Mouse (Mus musculus) left cerebral cortex, postnatal 36 days (tissue): ENCODE measurements at regions not wholly inside any gene's neighbourhood (a gene's known extent, or its start where the extent isn't known, plus 50 kb on each side); places are given as distances from the start of the nearest gene placed in this dataset.
A peak's percentile ranks its signal among the peaks of the same experiment; 100 is the strongest.

ENCODE experiments used
- DNase-seq, 2 experiments: peaks; one replicate each; pipeline ENCODE4 v3.0.0; 2021 to 2022; ENCODE audit warnings: low spot score in 2 of 2, mixed read lengths in 1 of 2
- intact Hi-C: fragments of 180-260 bp; cut with DNase I; formaldehyde crosslinking; loops from one replicate; pipeline ENCODE4 v1.15.1; 2025

DNA sequence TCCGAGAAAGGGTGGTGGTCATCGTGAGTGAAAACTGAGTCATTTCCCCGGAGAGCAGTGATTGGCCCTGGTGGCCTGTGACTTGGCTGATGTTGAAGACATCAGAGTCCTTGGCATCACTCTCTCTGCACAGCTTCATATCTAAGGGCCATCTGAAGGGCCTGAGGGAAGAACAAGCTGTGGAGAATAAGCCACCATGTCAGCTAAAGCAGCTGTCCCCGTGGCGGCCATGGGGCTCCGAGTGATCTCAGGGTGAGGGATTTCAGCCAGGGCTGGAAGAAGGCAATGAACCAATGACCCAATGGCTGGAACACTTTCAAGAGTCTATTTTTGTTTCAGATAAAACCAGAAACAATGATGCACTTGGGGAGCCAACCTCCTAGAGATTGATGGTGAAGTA lies 62.2 kb downstream of the Ttc32 start:
- DNase-seq: no peak
- intact Hi-C loops: no loop called here

DNA sequence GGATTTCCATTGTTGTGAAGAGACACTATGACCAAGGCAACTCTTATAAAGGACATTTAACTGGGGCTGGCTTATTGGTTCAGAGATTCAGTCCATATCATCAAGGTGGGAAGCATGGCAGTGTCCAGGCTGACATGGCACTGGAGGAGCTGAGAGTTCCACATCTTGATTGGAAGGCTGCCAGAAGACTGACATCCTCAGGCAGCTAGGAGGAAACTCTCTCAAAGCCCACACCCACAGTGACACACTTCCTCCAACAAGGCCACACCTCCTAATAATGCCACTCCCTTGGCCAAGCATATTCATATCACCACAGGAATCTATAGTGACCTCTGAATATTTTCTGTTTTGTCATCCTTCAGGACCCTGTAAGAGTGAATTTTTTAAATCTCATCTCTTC lies 65.3 kb downstream of the Ttc32 start:
- intact Hi-C loops: no loop called here
- DNase-seq: no peak

DNA sequence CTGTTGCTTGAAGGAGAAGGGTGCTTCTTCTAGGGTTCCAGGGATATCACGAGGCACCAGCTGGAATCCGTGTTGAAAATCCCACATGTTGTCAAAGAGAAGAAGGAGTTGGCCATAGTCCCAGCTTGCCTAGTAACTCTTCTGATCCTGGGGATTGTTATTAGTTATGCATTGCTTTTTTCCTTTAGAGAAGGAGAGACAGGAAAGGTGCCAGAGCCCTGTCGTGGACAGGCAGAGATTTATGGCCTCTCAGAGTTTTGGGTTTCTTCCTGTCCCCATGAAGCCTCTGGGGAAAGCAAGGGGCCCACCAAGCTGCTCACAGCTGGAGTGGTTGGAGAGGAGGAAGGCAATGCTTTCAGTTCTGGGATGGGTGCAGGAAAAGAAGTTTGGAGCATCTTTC lies 76.6 kb downstream of the Ttc32 start:
- intact Hi-C loops: no loop called here
- DNase-seq: no peak

DNA sequence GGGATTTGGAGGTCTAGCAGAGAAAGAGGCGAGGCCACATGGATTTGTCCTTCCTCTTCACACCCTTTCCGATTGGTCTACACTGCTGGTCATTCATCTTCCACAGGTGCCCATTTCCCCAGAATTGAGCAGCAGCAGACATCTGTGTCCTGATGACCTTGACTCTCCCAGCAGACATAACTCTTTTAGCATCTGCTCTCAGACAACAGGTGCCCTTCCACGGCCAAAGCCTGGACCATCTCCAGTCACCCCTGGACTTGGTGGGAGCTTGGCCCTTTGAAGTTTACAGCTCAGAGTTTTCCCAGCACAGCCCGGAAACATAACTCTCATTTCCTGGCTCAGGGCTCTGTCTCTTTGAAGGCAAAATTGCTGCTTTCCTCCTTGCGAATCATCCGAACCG lies 80.0 kb downstream of the Ttc32 start:
- intact Hi-C loops: no loop called here
- no peak for DNase-seq

- no peak for DNase-seq
- intact Hi-C loops: no loop called here
These were observed 82.4 kb downstream of the Ttc32 start for GRCm38 (mm10) chr12:9112161-9112674.

GRCm38 (mm10) chr12:9113652-9114051 lies 83.9 kb downstream of the Ttc32 start:
- DNase-seq: peak; percentile 23 to 30
- intact Hi-C loops: no loop called here

DNA sequence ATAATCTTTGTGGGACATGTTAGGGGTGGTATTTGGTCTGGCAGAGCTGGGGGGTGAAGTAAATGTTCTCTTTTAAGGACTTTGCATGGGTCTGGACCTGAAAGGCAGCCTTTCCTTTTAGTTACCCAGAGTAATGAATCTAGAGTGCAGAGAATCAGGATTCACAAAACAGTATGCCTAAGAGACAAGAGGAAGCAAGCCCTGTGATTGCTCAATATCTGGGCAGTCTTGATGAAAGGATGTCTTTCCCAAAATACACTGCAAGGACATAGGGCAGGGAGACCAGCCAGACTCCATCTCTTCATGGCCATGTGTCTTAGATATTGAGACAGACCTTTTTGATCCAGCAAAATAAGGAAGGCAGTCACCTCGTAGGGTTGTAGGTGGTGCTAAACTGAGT lies 84.3 kb downstream of the Ttc32 start:
- intact Hi-C loops: no loop called here
- DNase-seq: no peak

- intact Hi-C loops: no loop called here
- DNase-seq: no peak
These were observed 88.8 kb downstream of the Ttc32 start for GRCm38 (mm10) chr12:9118576-9118975.

DNA sequence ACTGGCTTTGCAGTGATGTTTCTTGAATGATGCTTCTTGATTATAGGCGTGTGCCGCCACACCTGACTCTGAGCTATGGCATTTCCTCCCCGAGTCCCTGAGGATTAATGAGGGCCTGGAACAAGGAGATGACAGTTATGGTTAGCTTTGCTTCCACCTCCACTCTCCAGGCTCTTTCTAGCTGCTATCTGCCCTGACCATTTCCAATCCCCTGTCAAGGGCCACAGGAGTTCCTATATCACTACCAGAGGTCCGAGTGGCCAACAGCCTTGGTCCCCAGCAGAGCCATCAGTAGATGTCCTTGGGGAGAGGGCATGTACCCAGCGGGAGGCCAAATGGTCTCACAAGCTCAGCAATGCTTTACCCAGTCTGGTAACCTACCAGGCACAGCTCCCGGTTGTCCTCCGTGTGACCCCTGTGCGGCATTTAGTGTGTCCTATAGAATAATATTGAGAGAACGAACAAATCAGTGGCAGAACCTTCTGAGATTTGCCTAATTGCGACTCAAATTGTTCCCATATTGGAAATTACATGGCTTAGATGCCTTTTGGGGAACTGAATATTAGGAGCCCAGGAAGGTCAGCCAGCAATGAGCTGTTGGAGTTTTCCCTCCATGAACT lies 98.2 kb downstream of the Ttc32 start:
- intact Hi-C loops: no loop called here
- no peak for DNase-seq

DNA sequence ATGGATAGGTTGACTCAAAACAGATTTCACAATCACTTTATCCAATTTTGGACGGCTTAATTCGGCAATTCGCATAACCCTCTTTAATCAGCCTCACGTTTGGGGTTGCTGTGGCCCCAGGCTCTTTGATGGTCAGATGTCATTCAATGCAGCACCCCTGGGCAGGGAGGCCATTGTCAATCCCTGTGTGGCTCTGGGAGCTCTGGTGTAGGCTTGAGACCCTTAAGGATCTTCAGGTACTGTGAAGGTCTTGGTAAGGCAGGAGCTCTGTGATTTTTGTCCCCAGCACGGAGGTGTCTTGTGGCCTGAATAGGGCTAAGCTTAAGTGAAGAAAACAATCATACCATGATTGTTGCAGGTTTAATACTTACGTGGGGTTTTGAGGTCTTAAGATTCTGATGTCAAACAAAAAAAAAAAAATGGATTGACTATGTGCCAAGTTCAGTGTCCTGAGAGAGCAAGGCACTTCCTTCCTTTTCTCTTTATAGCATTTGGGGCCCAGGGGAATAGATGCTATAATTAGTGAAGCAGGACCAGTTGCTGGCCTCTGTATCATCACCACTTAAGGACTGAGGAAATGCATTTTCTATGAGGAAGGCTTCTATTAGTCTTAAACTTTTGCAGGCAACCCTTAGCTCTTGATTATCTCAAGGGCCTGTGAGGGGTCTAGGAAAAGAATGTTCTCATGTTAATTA lies 98.9 kb downstream of the Ttc32 start:
- DNase-seq: no peak
- intact Hi-C loops: no loop called here

GRCm38 (mm10) chr12:9132621-9133020 lies 102.8 kb downstream of the Ttc32 start:
- no peak for DNase-seq
- intact Hi-C loops: no loop called here

- intact Hi-C loops: no loop called here
- DNase-seq: no peak
These were observed 104.4 kb downstream of the Ttc32 start for GRCm38 (mm10) chr12:9133890-9134870.

GRCm38 (mm10) chr12:9151001-9151400 lies 121.2 kb downstream of the Ttc32 start:
- no peak for DNase-seq
- intact Hi-C loops: no loop called here

- intact Hi-C loops: no loop called here
- no peak for DNase-seq
These were observed 121.6 kb downstream of the Ttc32 start for GRCm38 (mm10) chr12:9151426-9151825.

- intact Hi-C loops: no loop called here
- no peak for DNase-seq
These were observed 124.7 kb downstream of the Ttc32 start for GRCm38 (mm10) chr12:9154491-9154890.

GRCm38 (mm10) chr12:9156794-9157193 lies 127.0 kb downstream of the Ttc32 start:
- no peak for DNase-seq
- intact Hi-C loops: no loop called here

- intact Hi-C loops: no loop called here
- DNase-seq: no peak
These were observed 129.0 kb downstream of the Ttc32 start for GRCm38 (mm10) chr12:9158751-9159150.

GRCm38 (mm10) chr12:9165367-9165940 lies 135.7 kb downstream of the Ttc32 start:
- intact Hi-C loops: no loop called here
- peak; percentile 8 to 10 for DNase-seq

GRCm38 (mm10) chr12:9166218-9166908 lies 136.6 kb downstream of the Ttc32 start:
- intact Hi-C loops: no loop called here
- peak in 1 of 2 experiments; percentile 14 for DNase-seq
